Mouse (Mus musculus): ENCODE measurements around the gene Mab21l2. TPM values are rescaled to one million over a fixed set of nuclear protein-coding genes. Genes with fewer than 3 reads are reported as not detected.

The Mab21l2 gene
- polyA plus RNA-seq (2012; rRNA removed), result 0.04 TPM in 2 replicates

GRCm38 (mm10) chr3:86548091-86549015, at the start of gene Mab21l2:
Mab21l2 (minus strand) TSS chr3:86548629.
- no peak for DNase-seq (ENCODE audit: extremely low spot score in 1 of 2, low spot score in 1 of 2)

- DNase-seq (ENCODE audit: extremely low spot score in 1 of 2, low spot score in 1 of 2), result no peak
These were observed 26.9 kb upstream of the Mab21l2 start for GRCm38 (mm10) chr3:86575312-86575711.

- no peak for DNase-seq (ENCODE audit: extremely low spot score in 1 of 2, low spot score in 1 of 2)
These were observed 24.3 kb upstream of the Mab21l2 start for GRCm38 (mm10) chr3:86572519-86573244.

GRCm38 (mm10) chr3:86571518-86571917, 23.1 kb upstream of the Mab21l2 start:
- DNase-seq (ENCODE audit: extremely low spot score in 1 of 2, low spot score in 1 of 2), result no peak

- no peak for DNase-seq (ENCODE audit: extremely low spot score in 1 of 2, low spot score in 1 of 2)
These were observed 18.9 kb upstream of the Mab21l2 start for GRCm38 (mm10) chr3:86567312-86567711.

GRCm38 (mm10) chr3:86561396-86561795, 13.0 kb upstream of the Mab21l2 start:
- DNase-seq (ENCODE audit: extremely low spot score in 1 of 2, low spot score in 1 of 2), result no peak

GRCm38 (mm10) chr3:86561023-86561344, 12.6 kb upstream of the Mab21l2 start:
- no peak for DNase-seq (ENCODE audit: extremely low spot score in 1 of 2, low spot score in 1 of 2)

GRCm38 (mm10) chr3:86560281-86561022, 12.0 kb upstream of the Mab21l2 start:
- DNase-seq (ENCODE audit: extremely low spot score in 1 of 2, low spot score in 1 of 2), result no peak

GRCm38 (mm10) chr3:86559635-86560034, 11.2 kb upstream of the Mab21l2 start:
- DNase-seq (ENCODE audit: extremely low spot score in 1 of 2, low spot score in 1 of 2), result no peak

GRCm38 (mm10) chr3:86558976-86559375, 10.5 kb upstream of the Mab21l2 start:
- DNase-seq (ENCODE audit: extremely low spot score in 1 of 2, low spot score in 1 of 2), result no peak

- no peak for DNase-seq (ENCODE audit: extremely low spot score in 1 of 2, low spot score in 1 of 2)
These were observed 3.7 kb upstream of the Mab21l2 start for GRCm38 (mm10) chr3:86552170-86552569.

GRCm38 (mm10) chr3:86551011-86551728, 2.7 kb upstream of the Mab21l2 start:
- no peak for DNase-seq (ENCODE audit: extremely low spot score in 1 of 2, low spot score in 1 of 2)

GRCm38 (mm10) chr3:86550301-86551010, 2.0 kb upstream of the Mab21l2 start:
- no peak for DNase-seq (ENCODE audit: extremely low spot score in 1 of 2, low spot score in 1 of 2)

GRCm38 (mm10) chr3:86547251-86547791, 1.1 kb downstream of the Mab21l2 start:
- no peak for DNase-seq (ENCODE audit: extremely low spot score in 1 of 2, low spot score in 1 of 2)

- DNase-seq (ENCODE audit: extremely low spot score in 1 of 2, low spot score in 1 of 2), result peak in 1 of 2 experiments; percentile 28
These were observed 1.8 kb downstream of the Mab21l2 start for GRCm38 (mm10) chr3:86546471-86547250.

GRCm38 (mm10) chr3:86545945-86546344, 2.5 kb downstream of the Mab21l2 start:
- DNase-seq (ENCODE audit: extremely low spot score in 1 of 2, low spot score in 1 of 2), result no peak

GRCm38 (mm10) chr3:86544785-86545184, 3.6 kb downstream of the Mab21l2 start:
- DNase-seq (ENCODE audit: extremely low spot score in 1 of 2, low spot score in 1 of 2), result no peak

- DNase-seq (ENCODE audit: extremely low spot score in 1 of 2, low spot score in 1 of 2), result no peak
These were observed 6.5 kb downstream of the Mab21l2 start for GRCm38 (mm10) chr3:86541863-86542397.
